Mouse (Mus musculus) right cerebral cortex, postnatal 36 days (tissue): ENCODE data around the gene Ryr3.

Source experiments
- DNase-seq, 2 experiments: peaks; one replicate each; pipeline ENCODE4 v3.0.0; 2022; ENCODE audit warnings: low spot score in 2 of 2, mixed read lengths in 1 of 2

The Ryr3 gene

DNA sequence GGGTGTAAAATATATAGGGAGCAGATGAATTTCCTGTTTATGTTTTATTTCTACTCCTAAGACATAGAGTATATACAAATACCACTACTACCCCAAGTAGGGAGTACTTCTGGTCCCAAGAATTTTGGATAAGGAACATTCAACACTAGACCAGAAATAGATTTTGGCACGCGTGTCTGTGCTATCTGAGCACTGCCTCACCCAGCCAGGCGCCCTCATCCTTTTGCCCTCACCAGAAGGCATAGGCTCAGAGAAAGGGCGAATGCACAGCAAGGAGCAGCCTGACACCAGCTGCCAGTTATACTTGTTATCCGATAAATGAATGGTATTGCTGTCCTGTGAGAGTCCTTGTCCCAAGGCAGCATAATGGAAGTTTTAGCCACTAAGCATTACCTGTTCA, 579.7 kb downstream of the Ryr3 start:
- DNase-seq, result no peak

DNA sequence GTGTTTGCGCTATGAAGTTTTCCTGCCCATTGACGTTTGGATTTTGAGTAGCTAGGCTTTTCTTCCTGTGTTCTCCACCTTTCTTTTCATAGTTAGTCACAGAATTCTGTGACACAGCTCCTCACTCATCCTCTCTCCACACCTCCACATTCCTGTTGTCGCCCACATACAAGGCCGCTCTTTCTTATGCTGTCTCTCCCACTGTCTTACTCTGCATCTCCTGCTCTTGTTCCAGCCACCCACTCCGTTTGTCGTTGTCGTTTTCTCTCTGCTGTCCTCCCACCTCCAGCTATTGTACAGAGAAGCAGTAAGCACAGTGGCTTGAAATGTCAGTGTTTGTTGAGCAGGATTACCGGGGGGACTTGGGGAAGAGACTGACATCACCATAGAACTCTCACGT, 584.4 kb downstream of the Ryr3 start:
- peak; percentile 40 to 71 for DNase-seq

DNA sequence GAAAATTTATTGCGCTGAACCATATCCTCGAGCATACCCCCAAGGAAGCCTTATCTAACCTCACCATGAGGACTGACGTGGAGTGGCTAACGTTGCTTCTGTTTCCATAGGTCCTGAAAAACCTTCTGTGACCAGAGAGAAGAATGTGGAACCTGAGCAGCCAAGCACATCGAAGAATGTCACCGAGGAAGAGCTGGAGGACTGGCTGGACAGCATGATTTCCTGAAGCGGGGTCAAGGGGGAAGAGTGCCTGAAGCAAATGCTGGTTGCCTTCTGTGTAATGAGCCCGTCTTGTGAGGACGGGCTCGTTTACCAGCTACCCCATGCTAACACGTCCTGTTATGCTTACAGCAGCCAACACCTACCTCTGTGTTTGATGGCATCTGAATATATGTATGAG, 586.2 kb downstream of the Ryr3 start:
- DNase-seq, result no peak

DNA sequence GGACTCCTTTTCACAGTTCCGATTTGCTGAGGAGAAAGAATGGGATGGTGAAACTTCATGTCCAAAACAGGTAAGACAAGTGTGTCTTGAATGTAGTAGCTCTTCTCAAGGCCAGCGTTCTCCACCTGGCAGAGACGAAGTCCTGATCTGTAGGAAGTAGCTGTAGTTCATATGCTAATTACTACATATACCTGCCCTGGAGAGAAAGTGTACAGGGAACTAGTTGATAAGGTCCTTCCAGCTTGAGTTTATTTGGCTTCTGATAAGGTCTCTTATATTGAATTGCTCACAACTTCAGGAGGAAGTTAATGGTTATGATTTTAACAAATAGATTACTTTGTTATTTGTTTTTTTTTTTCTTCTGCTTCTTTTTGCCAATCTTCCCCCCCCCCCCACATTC, 591.7 kb downstream of the Ryr3 start:
- no peak for DNase-seq

DNA sequence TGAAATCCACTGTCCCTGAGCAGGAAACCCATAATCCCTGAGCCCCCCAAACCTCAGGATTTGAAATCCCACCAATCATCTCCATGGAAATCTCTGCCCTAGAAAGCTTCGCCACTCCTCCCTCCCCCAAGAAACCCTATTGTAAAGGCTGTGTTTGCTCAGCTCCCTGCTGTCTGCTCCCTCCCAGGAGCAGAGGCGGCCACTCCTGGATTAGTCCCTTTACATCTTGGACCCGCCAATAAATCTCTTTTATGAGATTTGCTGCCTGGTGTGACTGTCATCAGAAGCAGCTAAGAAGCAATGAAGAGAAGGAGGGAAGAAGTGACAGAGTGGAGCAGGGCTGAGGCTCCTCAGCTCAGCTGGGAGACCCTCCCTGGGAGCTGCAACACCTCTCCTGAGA, 599.7 kb downstream of the Ryr3 start:
- no peak for DNase-seq

DNA sequence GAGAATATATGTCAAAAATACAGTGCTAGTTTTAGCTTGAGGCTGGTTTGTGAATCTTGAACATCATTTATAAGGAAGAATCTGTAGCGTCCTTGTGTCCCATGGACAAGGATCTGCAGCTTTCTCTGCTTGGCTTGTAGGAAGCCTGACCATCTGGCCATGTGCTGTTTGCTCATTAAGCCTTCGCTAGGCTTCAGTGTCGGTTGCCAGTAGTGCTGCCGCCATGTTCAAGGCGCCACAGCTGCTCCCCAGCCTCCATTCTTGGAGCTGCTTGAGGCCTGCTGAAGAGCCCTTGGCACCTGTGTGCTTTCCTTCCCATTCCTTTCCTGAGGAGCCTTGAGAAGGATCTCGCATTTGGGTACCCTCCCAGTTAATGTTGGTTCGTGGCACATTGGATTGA, 602.5 kb downstream of the Ryr3 start:
- no peak for DNase-seq

DNA sequence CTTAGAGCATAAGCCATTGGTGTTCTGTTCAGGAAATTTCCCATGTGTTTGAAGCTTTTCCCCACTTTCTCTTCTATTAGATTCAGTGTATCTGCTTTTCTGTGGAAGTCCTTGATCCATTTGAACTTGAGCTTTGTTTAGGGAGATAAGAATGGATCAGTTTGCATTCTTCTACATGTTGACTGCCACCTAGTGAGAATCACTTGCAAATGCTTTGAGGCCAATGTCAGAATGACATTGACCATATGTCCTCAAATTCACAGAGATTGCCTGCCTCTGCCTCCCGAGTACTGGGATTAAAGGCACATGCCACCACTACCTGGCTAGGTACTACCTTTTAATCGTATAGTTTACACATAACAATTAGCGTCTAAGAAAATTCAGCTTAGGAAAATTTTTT, 604.3 kb downstream of the Ryr3 start:
- DNase-seq, result no peak

DNA sequence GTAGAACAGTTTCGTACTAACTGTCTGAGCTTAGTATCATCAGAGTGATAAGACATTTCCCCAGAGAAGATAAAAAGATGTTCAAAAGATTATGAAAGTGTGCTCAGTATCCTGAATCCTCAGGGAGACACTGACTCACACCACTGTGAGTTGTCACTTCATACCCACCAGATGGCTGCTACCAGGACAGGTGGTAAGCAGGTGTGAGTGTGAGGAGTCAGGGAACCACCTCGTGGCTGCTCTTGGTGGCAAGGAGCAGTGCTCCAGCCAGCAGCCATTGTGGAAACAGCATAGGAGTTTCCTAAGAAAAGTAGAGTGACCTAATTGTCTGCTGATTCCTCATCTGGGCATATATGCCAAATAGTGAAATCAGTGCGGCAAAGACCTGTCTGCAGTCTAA, 610.4 kb downstream of the Ryr3 start:
- DNase-seq, result no peak

DNA sequence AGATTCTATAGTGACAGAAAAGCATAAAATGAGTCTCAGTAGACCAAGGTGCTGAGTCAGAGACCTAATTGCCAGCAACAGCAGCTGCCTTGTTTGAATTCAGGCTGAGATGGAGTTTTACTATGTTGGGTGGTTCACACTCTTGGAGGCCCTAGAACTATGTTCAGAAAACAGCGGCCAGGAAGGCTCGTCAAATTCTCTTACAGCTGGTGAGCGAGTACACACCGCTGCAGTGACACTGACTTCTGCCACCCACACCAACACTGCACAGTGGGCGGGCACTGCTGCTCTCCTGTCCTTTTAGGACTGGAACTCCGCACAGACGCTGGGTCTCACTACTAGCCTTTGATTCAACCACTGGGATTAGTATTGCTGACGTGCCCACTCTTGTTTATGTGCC, 614.4 kb downstream of the Ryr3 start:
- peak; percentile 6 to 9 for DNase-seq

DNA sequence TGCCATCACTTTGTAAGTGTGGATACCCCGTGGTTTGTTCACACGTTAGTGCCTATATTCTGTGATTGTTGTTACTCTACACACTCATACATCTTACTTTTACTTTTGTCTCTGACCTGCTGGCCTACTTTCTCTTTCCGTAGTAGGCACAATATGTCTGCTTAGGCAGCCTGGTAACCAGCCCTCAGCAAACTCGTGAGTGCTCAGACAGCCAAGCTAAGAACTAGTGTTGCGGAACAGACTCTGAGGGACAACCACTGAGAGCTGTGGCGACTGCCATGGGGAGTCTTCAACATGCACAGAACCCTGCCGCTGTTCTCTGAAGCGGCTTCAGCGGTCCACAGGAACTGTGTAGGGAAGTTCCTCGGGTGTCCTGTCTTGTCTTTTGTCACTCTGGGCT, 616.7 kb downstream of the Ryr3 start:
- DNase-seq, result no peak

DNA sequence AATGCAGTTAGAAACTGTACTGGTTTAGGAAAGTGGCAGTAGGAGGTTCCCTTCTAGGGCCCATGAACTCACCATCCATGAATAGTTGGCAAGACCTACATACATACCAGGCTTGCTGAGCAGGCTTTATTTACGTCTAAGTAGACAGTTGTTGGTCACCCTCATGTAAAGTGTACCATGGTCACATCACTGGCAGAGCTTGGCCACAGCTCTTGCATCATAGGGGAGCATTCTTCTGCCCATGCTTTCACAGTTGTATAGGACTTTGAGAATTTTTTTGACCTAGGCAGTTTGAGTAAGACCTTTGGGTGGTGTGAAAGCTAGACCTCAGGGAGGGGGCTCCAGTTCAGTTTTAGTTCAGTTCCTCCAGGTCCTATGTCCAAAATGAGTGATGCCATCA, 619.8 kb downstream of the Ryr3 start:
- DNase-seq, result no peak

DNA sequence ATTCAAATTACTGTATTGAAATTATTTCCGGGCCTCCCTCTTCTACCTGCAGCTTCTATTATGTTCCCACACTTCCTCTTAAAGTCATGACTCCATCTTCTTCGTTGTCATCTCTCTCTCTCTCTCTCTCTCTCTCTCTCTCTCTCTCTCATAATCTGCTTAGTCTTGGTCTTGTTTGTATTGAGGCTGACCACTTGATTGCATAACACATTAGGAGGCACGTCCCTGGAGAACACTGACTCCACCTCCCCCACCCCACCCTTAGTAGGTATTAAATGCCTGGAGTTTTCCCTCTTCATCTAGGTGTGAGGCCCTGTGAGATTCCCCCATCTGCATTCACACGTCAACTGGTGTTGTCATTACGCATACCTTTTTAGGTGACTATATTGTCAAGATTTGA, 620.5 kb downstream of the Ryr3 start:
- DNase-seq, result no peak

DNA sequence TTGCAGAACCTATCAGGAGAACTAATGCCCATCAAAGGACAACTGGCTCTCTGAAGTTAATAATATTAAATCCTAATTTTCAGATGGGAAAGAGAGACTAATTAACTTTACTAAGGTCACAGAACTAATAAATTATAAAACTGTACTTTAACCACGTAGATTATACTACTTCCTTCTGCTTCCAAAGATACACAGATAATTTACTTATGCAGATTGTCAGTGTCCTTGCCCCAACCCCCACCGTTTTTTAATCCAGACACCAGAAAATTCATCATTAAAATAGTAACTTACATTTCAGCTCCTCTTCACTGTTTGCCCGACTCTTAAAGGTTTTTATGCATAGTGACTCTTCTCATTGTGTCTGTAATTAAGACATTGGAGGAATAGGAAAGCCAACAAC, 621.1 kb downstream of the Ryr3 start:
- no peak for DNase-seq

DNA sequence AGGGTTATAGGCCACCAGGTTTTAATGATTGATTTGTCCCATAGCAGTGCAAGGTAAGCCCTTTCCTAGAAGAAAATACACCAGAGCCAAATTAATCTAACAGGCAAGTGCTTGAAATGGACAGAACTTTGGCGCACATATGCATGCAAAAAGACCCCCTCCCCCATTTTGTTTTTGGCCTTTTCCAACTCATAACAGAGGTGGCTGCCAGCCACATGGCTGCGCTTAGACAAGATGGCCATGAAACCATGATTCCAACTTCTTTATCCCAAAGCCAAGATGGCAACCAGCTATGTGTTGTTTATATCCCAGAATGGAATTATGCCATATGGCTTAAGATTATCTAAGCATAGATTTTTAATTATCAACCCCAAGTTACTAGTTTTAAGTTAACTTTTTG, 623.1 kb downstream of the Ryr3 start:
- no peak for DNase-seq

DNA sequence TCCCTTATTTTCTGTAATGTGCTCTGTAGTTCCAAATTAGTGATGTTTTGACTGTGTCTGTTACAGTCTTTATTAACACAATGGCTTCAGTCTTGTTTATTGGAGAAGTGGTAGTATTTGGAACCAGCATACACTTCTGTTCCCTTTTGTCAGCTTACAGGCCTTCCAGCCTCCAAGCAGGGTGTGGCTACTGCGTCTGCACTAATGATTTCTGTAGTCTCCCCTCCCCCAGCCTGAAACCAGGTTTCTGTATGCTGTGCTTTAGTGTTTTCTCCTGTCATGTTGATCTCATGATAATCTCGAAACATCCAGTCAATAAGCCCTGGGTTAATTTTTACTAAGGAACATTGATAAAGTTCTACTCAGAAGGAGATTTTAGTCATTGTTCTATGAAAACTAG, 623.6 kb downstream of the Ryr3 start:
- no peak for DNase-seq

DNA sequence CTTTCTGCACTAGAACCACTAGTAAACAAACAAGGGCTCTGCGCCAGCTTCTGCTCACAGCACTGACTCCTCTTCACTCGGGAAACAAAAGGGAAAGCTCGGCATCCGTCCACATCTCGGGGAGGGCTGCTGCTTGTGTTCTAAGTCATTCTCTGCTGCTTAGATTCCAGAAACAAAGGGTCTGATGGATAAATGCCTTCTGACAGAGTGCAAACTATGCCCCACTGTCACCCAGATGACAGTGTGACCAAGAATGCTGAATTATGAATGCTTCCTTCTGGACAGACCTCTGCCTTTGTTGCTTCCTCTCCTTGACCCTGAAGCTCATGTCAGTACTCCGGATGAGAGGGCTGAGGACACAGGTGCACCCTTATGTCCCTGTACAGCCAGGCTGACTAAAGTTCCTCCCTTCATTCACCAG, 625.4 kb downstream of the Ryr3 start:
- DNase-seq, result peak in 1 of 2 experiments; percentile 9

DNA sequence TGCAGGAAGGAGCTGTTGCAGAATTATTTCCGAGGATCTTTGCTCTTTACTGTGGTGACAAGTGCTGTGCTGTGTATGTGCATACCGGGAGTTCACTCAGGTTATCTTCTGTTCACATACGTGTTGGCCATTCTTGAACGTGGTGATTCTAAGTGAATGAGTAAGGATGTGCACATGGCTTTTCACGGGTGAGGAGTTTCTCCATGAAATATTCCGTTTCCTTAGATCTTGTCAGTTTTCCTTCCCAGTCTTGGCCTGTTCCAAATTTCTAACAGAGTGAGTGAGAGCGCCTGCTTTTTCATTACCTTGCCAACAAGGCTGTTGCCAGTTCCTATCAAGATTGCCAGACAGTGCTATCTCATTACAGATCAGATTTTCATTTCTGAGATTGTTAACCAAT, 625.9 kb downstream of the Ryr3 start:
- DNase-seq, result no peak
